Mouse (Mus musculus): ENCODE results near the gene Tnrc18. TPM values are rescaled to one million over a fixed set of nuclear protein-coding genes. Genes with fewer than 3 reads are reported as not detected.
"Not testable (repeated sequence)": the region's sequence is repeated elsewhere in the genome, so short reads cannot be mapped to it uniquely, and the experiment has no call there.

The Tnrc18 gene
- polyA plus RNA-seq, 1 experiment from 2014 or later, result 18.6 TPM

GRCm38 (mm10) chr5:142842137-142842642 lies 24.7 kb upstream of the Tnrc18 start:
- H3K9ac ChIP-seq, result no peak overlapping the region
- no peak overlapping the region for H3K4me2 ChIP-seq
- H3K27me3 ChIP-seq (replicated peaks), result no peaks in the 10 kb centered on the region
- no peak overlapping the region for H3K27ac ChIP-seq (replicated peaks)
- no peak overlapping the region for H3K4me3 ChIP-seq
- no peaks in the 10 kb centered on the region for H3K36me3 ChIP-seq
- H3K9me3 ChIP-seq, result no peaks in the 10 kb centered on the region
- peaks cover 11% of the 10 kb centered on the region for H3K4me1 ChIP-seq
- WGBS, result 31% methylated on average over 7 of the region's 7 CpGs
- ATAC-seq (ENCODE audit: extremely low read depth, insufficient number of reproducible peaks, low FRiP score, low TSS enrichment), result no peak

DNA sequence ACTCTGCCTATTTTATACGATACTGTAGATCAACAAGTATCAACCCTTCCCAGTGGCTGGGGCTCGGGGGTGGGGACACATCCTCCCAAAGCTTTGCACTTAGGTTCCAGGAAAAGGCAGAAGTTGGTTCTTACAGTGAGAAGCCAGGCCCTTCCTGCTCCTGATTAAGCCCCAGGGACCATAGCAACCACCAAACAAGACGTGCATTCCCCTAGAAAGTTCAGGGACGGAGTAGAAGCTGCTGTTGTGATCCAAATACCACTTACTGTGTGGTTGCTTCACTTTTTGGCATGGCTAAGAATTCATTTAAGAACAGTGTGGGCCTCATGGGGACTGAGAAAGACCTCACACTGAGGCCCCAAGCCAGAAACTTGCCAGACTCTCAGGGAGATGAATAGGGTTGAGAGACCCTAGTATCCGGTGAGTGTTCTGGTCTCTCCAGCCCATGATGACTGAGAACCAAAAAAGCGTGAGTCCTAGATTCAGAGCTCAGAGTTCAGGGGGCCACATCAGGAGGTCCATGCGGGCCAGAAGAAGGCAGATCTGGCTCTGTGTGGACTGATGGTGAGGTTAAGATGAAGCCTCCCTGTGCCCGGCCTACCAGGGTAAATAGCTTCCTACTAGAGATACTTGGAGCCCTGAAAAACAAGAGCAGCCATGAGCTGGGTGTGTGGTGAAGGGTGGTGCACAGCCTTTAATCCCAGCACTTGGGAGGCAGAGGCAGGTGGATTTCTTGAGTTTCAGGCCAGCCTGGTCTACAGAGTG lies 24.1 kb upstream of the Tnrc18 start:
- H3K27me3 ChIP-seq (replicated peaks), result no peaks in the 10 kb centered on the region
- no peak overlapping the region for H3K4me3 ChIP-seq
- 60% methylated on average over 8 of the region's 8 CpGs for WGBS
- H3K9ac ChIP-seq, result peak overlapping the region; percentile 45
- H3K4me1 ChIP-seq, result peaks cover 11% of the 10 kb centered on the region
- H3K36me3 ChIP-seq, result no peaks in the 10 kb centered on the region
- no peak overlapping the region for H3K4me2 ChIP-seq
- no peak for ATAC-seq (ENCODE audit: extremely low read depth, insufficient number of reproducible peaks, low FRiP score, low TSS enrichment)
- H3K9me3 ChIP-seq, result no peaks in the 10 kb centered on the region
- no peak overlapping the region for H3K27ac ChIP-seq (replicated peaks)

DNA sequence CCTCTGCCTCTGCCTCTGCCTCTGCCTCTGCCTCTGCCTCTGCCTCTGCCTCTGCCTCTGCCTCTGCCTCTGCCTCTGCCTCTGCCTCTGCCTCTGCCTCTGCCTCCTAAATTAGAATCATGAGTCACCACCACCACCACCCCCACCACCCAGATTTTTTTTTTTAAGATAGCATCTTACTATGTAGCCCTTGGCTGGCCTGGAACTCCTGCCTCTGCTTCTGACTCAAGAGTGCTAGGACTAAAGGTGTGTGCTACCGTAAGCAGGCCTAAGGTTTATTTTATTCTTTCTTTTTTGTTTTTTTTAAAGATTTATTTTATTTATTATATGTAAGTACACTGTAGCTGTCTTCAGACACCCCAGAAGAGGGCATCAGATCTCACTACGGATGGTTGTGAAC lies 20.0 kb upstream of the Tnrc18 start:
- WGBS, result 88% methylated on average over 2 of the region's 2 CpGs
- not testable (repeated sequence) for H3K9ac ChIP-seq; H3K4me3 ChIP-seq; ATAC-seq (ENCODE audit: extremely low read depth, insufficient number of reproducible peaks, low FRiP score, low TSS enrichment); H3K9me3 ChIP-seq; H3K36me3 ChIP-seq; H3K4me2 ChIP-seq; H3K27me3 ChIP-seq (replicated peaks); H3K27ac ChIP-seq (replicated peaks)
- H3K4me1 ChIP-seq, result peaks cover 11% of the 10 kb centered on the region

GRCm38 (mm10) chr5:142836891-142837290 lies 19.4 kb upstream of the Tnrc18 start:
- no peaks in the 10 kb centered on the region for H3K27me3 ChIP-seq (replicated peaks)
- H3K36me3 ChIP-seq, result no peaks in the 10 kb centered on the region
- no peak for ATAC-seq (ENCODE audit: extremely low read depth, insufficient number of reproducible peaks, low FRiP score, low TSS enrichment)
- H3K4me2 ChIP-seq, result no peak overlapping the region
- H3K27ac ChIP-seq (replicated peaks), result no peak overlapping the region
- no peaks in the 10 kb centered on the region for H3K9me3 ChIP-seq
- no peak overlapping the region for H3K9ac ChIP-seq
- peaks cover 11% of the 10 kb centered on the region for H3K4me1 ChIP-seq
- 67% methylated on average over 6 of the region's 6 CpGs for WGBS
- H3K4me3 ChIP-seq, result no peak overlapping the region

GRCm38 (mm10) chr5:142833646-142834438 lies 16.4 kb upstream of the Tnrc18 start:
- no peak overlapping the region for H3K9ac ChIP-seq
- no peak for ATAC-seq (ENCODE audit: extremely low read depth, insufficient number of reproducible peaks, low FRiP score, low TSS enrichment)
- no peak overlapping the region for H3K4me2 ChIP-seq
- H3K4me3 ChIP-seq, result no peak overlapping the region
- H3K27ac ChIP-seq (replicated peaks), result no peak overlapping the region
- H3K36me3 ChIP-seq, result no peaks in the 10 kb centered on the region
- peaks cover 3% of the 10 kb centered on the region for H3K9me3 ChIP-seq
- no peaks in the 10 kb centered on the region for H3K4me1 ChIP-seq
- WGBS, result 60% methylated on average over 8 of the region's 8 CpGs
- H3K27me3 ChIP-seq (replicated peaks), result no peaks in the 10 kb centered on the region

DNA sequence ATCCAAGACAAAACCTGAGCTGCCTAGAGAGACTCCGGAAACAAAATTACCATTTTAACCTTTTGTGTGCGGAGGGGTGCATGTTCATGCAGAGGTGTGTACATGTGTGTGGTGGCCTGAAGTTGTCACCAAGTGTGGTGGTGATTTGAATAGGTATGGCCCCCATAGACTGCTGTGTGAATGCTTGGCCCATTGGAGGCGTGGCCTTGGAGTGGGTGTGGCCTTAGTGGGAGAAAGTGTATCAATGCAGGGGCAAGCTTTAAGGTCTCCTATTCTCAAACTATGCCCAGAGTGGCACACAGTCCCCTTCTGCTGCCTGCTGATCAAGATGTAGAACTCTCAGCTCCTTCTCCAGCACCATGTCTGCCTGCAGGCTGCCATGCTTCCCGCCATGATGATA lies 8.7 kb upstream of the Tnrc18 start:
- Histone ChIP-seq H3K4me2 (no peak overlapping the region), H3K9me3 (peaks cover 3% of the 10 kb centered on the region), H3K4me1 (peaks cover 34% of the 10 kb centered on the region), H3K4me3 (no peak overlapping the region), H3K27ac (replicated peaks) (no peak overlapping the region), H3K27me3 (replicated peaks) (no peaks in the 10 kb centered on the region), H3K9ac (no peak overlapping the region), H3K36me3 (no peaks in the 10 kb centered on the region)
- 76% methylated on average over 4 of the region's 4 CpGs for WGBS
- no peak for ATAC-seq (ENCODE audit: extremely low read depth, insufficient number of reproducible peaks, low FRiP score, low TSS enrichment)

GRCm38 (mm10) chr5:142825665-142826064 lies 8.2 kb upstream of the Tnrc18 start:
- Histone ChIP-seq H3K4me2 (no peak overlapping the region), H3K36me3 (no peaks in the 10 kb centered on the region), H3K27me3 (replicated peaks) (no peaks in the 10 kb centered on the region), H3K9ac (no peak overlapping the region), H3K9me3 (peaks cover 1% of the 10 kb centered on the region), H3K27ac (replicated peaks) (no peak overlapping the region), H3K4me1 (peaks cover 34% of the 10 kb centered on the region), H3K4me3 (no peak overlapping the region)
- no peak for ATAC-seq (ENCODE audit: extremely low read depth, insufficient number of reproducible peaks, low FRiP score, low TSS enrichment)
- 79% methylated on average over 5 of the region's 5 CpGs for WGBS

GRCm38 (mm10) chr5:142824091-142824490 lies 6.6 kb upstream of the Tnrc18 start:
- WGBS, result 24% methylated on average over 6 of the region's 6 CpGs

DNA sequence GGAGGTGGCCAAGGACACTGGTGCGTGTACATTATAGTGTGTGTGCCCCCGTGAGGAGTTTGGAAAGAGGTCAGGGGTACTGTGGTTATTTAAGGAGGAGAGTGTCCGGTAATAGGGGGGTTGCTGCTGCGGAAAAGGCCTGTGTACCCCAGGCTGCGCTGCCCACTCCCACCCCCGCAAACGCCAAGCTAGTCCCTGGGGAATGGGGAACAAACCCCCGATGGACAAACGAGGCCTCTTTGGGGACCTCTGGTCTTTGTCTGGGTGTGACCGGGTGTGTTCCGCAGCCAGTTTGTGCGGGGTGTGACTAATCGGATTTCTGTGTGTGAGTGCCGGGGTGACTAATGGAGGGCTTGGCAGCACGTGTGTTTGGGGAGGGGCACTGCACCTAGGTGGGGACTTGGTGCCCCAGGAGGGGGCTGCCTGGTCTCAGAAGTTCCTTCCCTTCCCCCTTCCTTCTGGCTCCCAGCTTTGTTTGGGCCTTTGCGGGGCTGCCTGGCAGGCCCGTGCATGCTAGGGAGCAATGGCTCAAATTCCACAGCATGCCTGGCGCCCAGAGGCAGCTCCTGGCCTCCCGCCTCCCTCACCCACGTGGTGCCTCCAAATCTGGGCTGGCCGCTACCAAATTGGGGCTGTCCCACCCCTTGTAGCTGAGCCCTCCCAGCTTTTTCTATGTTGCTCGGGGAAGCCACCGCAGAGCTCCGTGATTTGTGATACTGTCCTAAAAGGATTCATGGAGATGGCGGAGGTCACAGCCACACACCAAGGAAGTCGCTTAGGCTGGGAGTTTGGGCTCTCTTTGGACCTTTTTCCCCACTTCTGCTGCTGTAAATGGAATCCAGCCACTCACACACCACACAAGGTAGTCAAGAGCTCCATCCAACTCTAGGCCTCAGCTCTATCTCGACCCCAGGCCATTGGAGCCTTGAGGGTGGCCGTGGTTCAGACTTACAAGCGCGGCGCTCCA lies 5.9 kb upstream of the Tnrc18 start:
- Histone ChIP-seq H3K27me3 (replicated peaks) (no peaks in the 10 kb centered on the region), H3K4me1 (peaks cover 34% of the 10 kb centered on the region), H3K27ac (replicated peaks) (peak overlapping the region; percentile 100), H3K9ac (peak overlapping the region; percentile 98), H3K4me3 (peak overlapping the region; percentile 94), H3K4me2 (peak overlapping the region; percentile 76), H3K9me3 (no peaks in the 10 kb centered on the region), H3K36me3 (no peaks in the 10 kb centered on the region)
- ATAC-seq (ENCODE audit: extremely low read depth, insufficient number of reproducible peaks, low FRiP score, low TSS enrichment), result peak; percentile 60; the same call in 1 of the 2 replicates
- WGBS, result 7% methylated on average over 31 of the region's 31 CpGs

More at GRCm38 (mm10) chr5:142824091-142824490, 6.6 kb upstream of the Tnrc18 start:
- Histone ChIP-seq H3K4me1 (peaks cover 34% of the 10 kb centered on the region), H3K9me3 (no peaks in the 10 kb centered on the region), H3K4me2 (peak overlapping the region; percentile 76), H3K9ac (peak overlapping the region; percentile 98), H3K36me3 (no peaks in the 10 kb centered on the region), H3K27me3 (replicated peaks) (no peaks in the 10 kb centered on the region), H3K4me3 (peak overlapping the region; percentile 94), H3K27ac (replicated peaks) (peak overlapping the region; percentile 100)
- no peak for ATAC-seq (ENCODE audit: extremely low read depth, insufficient number of reproducible peaks, low FRiP score, low TSS enrichment)

DNA sequence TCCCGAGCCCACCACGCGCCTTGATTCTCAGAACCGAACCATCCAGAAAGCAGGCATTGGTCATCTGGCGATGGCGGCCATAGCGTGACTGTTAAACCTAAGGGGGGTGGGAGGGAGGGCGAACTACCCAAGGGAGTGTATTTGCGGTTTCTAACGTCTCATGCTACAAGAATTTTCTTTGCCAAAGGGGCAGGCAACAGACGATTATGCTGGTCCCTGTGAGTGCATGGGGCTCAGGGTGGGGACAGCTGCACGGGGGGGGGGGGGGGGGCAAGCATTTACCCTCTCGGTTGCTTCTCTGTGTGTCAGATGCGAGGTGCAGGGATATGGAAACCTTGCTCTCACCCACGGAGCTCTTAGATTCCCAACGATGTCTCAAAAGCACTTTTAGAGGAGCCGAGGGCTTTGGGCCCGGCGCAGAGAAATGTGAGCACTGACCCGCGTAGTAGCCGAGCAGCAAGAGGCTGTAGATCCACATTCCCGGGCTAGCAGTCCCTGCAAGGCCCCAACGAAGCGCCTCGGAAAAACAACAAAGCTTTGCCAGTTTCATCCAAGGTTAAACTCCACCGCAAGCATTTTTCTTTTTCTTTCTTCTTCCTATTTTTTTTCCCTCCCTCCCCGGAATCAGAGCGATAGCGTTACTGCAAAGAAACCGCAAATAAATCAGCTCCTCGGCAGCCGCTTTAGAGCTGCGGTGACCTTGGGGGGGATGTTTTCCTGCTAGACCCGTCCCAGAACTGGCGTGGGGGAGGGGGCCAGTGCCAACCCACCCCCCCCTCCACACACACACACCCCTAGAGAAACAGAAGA lies 5.0 kb upstream of the Tnrc18 start:
- ATAC-seq (ENCODE audit: extremely low read depth, insufficient number of reproducible peaks, low FRiP score, low TSS enrichment), result no peak
- under 1% methylated on average over 36 of the region's 36 CpGs for WGBS
- Histone ChIP-seq H3K9ac (peak overlapping the region; percentile 98), H3K4me3 (peak overlapping the region; percentile 94), H3K4me2 (peak overlapping the region; percentile 76), H3K27ac (replicated peaks) (peak overlapping the region; percentile 100), H3K36me3 (no peaks in the 10 kb centered on the region), H3K9me3 (no peaks in the 10 kb centered on the region), H3K27me3 (replicated peaks) (no peaks in the 10 kb centered on the region), H3K4me1 (peaks cover 34% of the 10 kb centered on the region)
